In genomic region chr11:54144886-54145285, GRCm38 (mm10) we compare ENCODE assay signal across 9 mouse cellular contexts. TPM values are rescaled to one million over a fixed set of nuclear protein-coding genes. Genes with fewer than 3 reads are reported as not detected.
DNase-seq lines count a peak whose midpoint lies in the region; ATAC-seq and TF ChIP-seq lines count a peak whose summit lies in the region.
"Had no signal": no experiment of that assay in that cellular context is flagged by ENCODE, and none has a peak within 500 bp of the region (broad histone marks: within the 10 kb centered on the region; RNA-seq: fewer than 3 reads in every experiment).

No protein-coding gene starts in this region.

- H3K27me3 ChIP-seq in forebrain, embryonic 14.5 days (replicated peaks; ENCODE audit: control insufficient read depth, insufficient read depth, low read length), result no peaks in the 10 kb centered on the region
- no peaks in the 10 kb centered on the region for H3K27me3 ChIP-seq in liver, embryonic 14.5 days (ENCODE audit: control insufficient read depth, insufficient read depth, low read length)
- H3K27me3 ChIP-seq: neural tube, embryonic 13.5 days had no signal

- H3K36me3 ChIP-seq in forebrain, embryonic 14.5 days (ENCODE audit: control insufficient read depth, insufficient read depth, low read length), result no peaks in the 10 kb centered on the region
- H3K36me3 ChIP-seq in liver, embryonic 14.5 days (replicated peaks; ENCODE audit: control insufficient read depth, insufficient read depth, low read depth), result no peaks in the 10 kb centered on the region
- H3K36me3 ChIP-seq: neural tube, embryonic 13.5 days had no signal

- DNase-seq in 3134 (ENCODE audit: extremely low read depth, insufficient read length, low spot score), result peak; percentile 30
- peak; percentile 77 to 78 for DNase-seq in B cell, adult 2 months
- peak; percentile 80 to 85 for DNase-seq in adrenal gland, postnatal 36 days
- peak; percentile 70 for DNase-seq in forebrain, embryonic 14.5 days (ENCODE audit: low spot score)
- peak; percentile 65 for DNase-seq in kidney, adult 9 months
- DNase-seq in liver, embryonic 14.5 days (ENCODE audit: low read depth in 3 of 3, low spot score in 3 of 3), result peak in 1 of 3 experiments; percentile 34
- peak; percentile 62 to 81 for DNase-seq in right cerebral cortex, postnatal 10 days (ENCODE audit: low spot score in 2 of 2)
- peak; percentile 36 for DNase-seq in yolk sac, embryonic 10.5 days (ENCODE audit: low spot score)

- no peak for ATAC-seq in forebrain, embryonic 14.5 days
- no peak for ATAC-seq in liver, embryonic 14.5 days (ENCODE audit: insufficient read depth)

- H3K9ac ChIP-seq in forebrain, embryonic 14.5 days (ENCODE audit: low read length), result no peak overlapping the region
- no peak overlapping the region for H3K9ac ChIP-seq in liver, embryonic 14.5 days (replicated peaks)
- H3K9ac ChIP-seq: neural tube, embryonic 13.5 days had no signal

- no peak overlapping the region for H3K4me2 ChIP-seq in forebrain, embryonic 14.5 days (ENCODE audit: low read length)
- no peak overlapping the region for H3K4me2 ChIP-seq in liver, embryonic 14.5 days (ENCODE audit: low read depth)
- H3K4me2 ChIP-seq: neural tube, embryonic 13.5 days had no signal

- H3K27ac ChIP-seq in forebrain, embryonic 14.5 days (ENCODE audit: low read depth, low read length), result no peak overlapping the region
- no peak overlapping the region for H3K27ac ChIP-seq in liver, embryonic 14.5 days
- H3K27ac ChIP-seq: neural tube, embryonic 13.5 days had no signal

- peak; percentile 86 for TF ChIP-seq CTCF in liver, embryonic 14.5 days (IDR thresholded peaks at IDR 0.05; ENCODE audit: low read depth)

- no peak overlapping the region for H3K4me3 ChIP-seq in forebrain, embryonic 14.5 days (ENCODE audit: low read depth, low read length)
- H3K4me3 ChIP-seq in liver, embryonic 14.5 days (ENCODE audit: insufficient read depth in 1 of 2, low read depth in 2 of 2, low read length in 2 of 2), result no peak overlapping the region
- H3K4me3 ChIP-seq: neural tube, embryonic 13.5 days had no signal

- H3K9me3 ChIP-seq in forebrain, embryonic 14.5 days (replicated peaks; ENCODE audit: control insufficient read depth, low read length), result no peaks in the 10 kb centered on the region
- H3K9me3 ChIP-seq in liver, embryonic 14.5 days (ENCODE audit: control insufficient read depth, low read length), result no peaks in the 10 kb centered on the region
- H3K9me3 ChIP-seq: neural tube, embryonic 13.5 days had no signal

- 17% methylated on average over 3 of the region's 3 CpGs for WGBS in forebrain, embryonic 14.5 days
- 3% methylated on average over 3 of the region's 3 CpGs for WGBS in liver, embryonic 14.5 days (ENCODE audit: insufficient replicate concordance)

- no peaks in the 10 kb centered on the region for H3K4me1 ChIP-seq in forebrain, embryonic 14.5 days (ENCODE audit: control insufficient read depth, insufficient read depth, low read length)
- H3K4me1 ChIP-seq in liver, embryonic 14.5 days (replicated peaks; ENCODE audit: control insufficient read depth in 2 of 2, insufficient read depth in 2 of 2, low read length in 1 of 2), result 0 out of 4 replicates have a peak, but pooled peaks cover 0 to 2% of the 10 kb centered on the region in 2 experiments
- H3K4me1 ChIP-seq: neural tube, embryonic 13.5 days had no signal

- TF ChIP-seq EP300 in liver, embryonic 14.5 days (IDR thresholded peaks at IDR 0.05; ENCODE audit: low read depth), result no peak

RNA-seq across cellular contexts. Expression of gene P4ha2, which starts 45.0 kb away (rescaled TPM):
- 10 to 100 TPM; 29.2 to 41.5 TPM for total RNA-seq in adrenal gland, postnatal 36 days (2021)
- polyA plus RNA-seq in forebrain, embryonic 14.5 days (2014; fragmentation: Nextera tagmentation; extraction: Ambion mirVana), result 4.9 and 7.2 TPM in 2 replicates
- polyA plus RNA-seq in liver, embryonic 14.5 days (2012; rRNA removed), result 1.4 and 1.7 TPM in 2 replicates
- 1.8 and 2.2 TPM in 2 replicates for polyA plus RNA-seq in liver, embryonic 14.5 days (2014; fragmentation: Nextera tagmentation; extraction: Ambion mirVana)
